Mouse (Mus musculus) MEL (cell line): ENCODE data around the gene Spef1. TPM values are rescaled to one million over a fixed set of nuclear protein-coding genes. Genes with fewer than 3 reads are reported as not detected.

Source experiments
- DNase-seq: peaks from one replicate; pipeline ENCODE4 v3.0.0; 2011; ENCODE audit warnings: low read depth, low spot score
- H3K27ac ChIP-seq: 2 replicates; pipeline ENCODE4 v1.5.1; 2012; ENCODE audit warnings: low read depth, mild to moderate bottlenecking, control low read depth, low read length, moderate library complexity; ENCODE audit not compliant: control insufficient read depth
- H3K27me3 ChIP-seq, 2 experiments: fragments of 150-350 bp in 1 of 2; sonication (generic) in 1 of 2; 2 replicates each; pipeline ENCODE4 v1.6.1; 2012; ENCODE audit warnings: low read length in 2 of 2, mild to moderate bottlenecking in 2 of 2, improper control_type of control experiment in 1 of 2, moderate library complexity in 1 of 2; ENCODE audit not compliant: insufficient read depth in 2 of 2, control insufficient read depth in 1 of 2
- H3K36me3 ChIP-seq, 2 experiments: 2 replicates each; pipeline ENCODE4 v1.6.1; 2012 to 2014; ENCODE audit warnings: low read length in 2 of 2, improper control_type of control experiment in 1 of 2, inconsistent platforms in 1 of 2, mild to moderate bottlenecking in 1 of 2; ENCODE audit not compliant: insufficient read depth in 2 of 2, control insufficient read depth in 1 of 2
- H3K4me1 ChIP-seq, 2 experiments: fragments of 150-350 bp in 1 of 2; sonication (generic) in 1 of 2; 2 replicates each; pipeline ENCODE4 v1.6.1; 2012; ENCODE audit warnings: low read length in 2 of 2, improper control_type of control experiment in 1 of 2, mild to moderate bottlenecking in 1 of 2; ENCODE audit not compliant: insufficient read depth in 2 of 2, control insufficient read depth in 1 of 2
- H3K4me3 ChIP-seq, 2 experiments: fragments of 150-350 bp in 1 of 2; sonication (generic) in 1 of 2; 2 replicates each; pipeline ENCODE4 v1.5.1; 2012; ENCODE audit warnings: low read depth in 2 of 2, low read length in 2 of 2, mild to moderate bottlenecking in 2 of 2, moderate library complexity in 2 of 2, control low read depth in 1 of 2, improper control_type of control experiment in 1 of 2; ENCODE audit not compliant: control insufficient read depth in 1 of 2, insufficient read depth in 1 of 2
- H3K79me2 ChIP-seq: 2 replicates; pipeline ENCODE4 v1.6.1; 2012; ENCODE audit warnings: mild to moderate bottlenecking, low read length, moderate library complexity; ENCODE audit not compliant: control insufficient read depth, poor library complexity, insufficient read depth
- H3K9ac ChIP-seq: 2 replicates; pipeline ENCODE4 v1.6.1; 2012; ENCODE audit warnings: low read depth, mild to moderate bottlenecking, control low read depth, low read length, moderate library complexity; ENCODE audit not compliant: control insufficient read depth, poor library complexity, severe bottlenecking
- H3K9me3 ChIP-seq: fragments of 150-350 bp; sonication (generic); replicated peaks from 2 replicates; pipeline ENCODE4 v1.6.1; 2012; ENCODE audit warnings: mild to moderate bottlenecking, low read length, improper control_type of control experiment, moderate library complexity; ENCODE audit not compliant: insufficient read depth
- CTCF ChIP-seq, 3 experiments: IDR thresholded peaks in 2 of 3; conservative IDR thresholded peaks in 1 of 3; 2 replicates each; pipeline ENCODE4 v1.5.1; 2011 to 2012; ENCODE audit warnings: low read length in 3 of 3, low read depth in 2 of 3, mild to moderate bottlenecking in 2 of 3, improper control_type of control experiment in 1 of 3, inconsistent platforms in 1 of 3, mixed read lengths in 1 of 3, moderate library complexity in 1 of 3; ENCODE audit not compliant: control insufficient read depth in 1 of 3, insufficient read depth in 1 of 3, poor library complexity in 1 of 3, severe bottlenecking in 1 of 3
- ELF1 ChIP-seq: IDR thresholded peaks from 2 replicates; pipeline ENCODE4 v1.6.1; 2014; ENCODE audit warnings: low read depth, mild to moderate bottlenecking, inconsistent platforms, low read length, improper control_type of control experiment, moderate library complexity
- ETS1 ChIP-seq: IDR thresholded peaks from 2 replicates; pipeline ENCODE4 v1.6.1; 2012; ENCODE audit warnings: low read depth, mild to moderate bottlenecking, inconsistent platforms, low read length, improper control_type of control experiment, moderate library complexity
- HCFC1 ChIP-seq: IDR thresholded peaks from 2 replicates; pipeline ENCODE4 v1.6.1; 2012; ENCODE audit warnings: low read depth, mild to moderate bottlenecking, inconsistent platforms, low read length, improper control_type of control experiment, moderate library complexity
- MEF2A ChIP-seq: IDR thresholded peaks from 2 replicates; pipeline ENCODE4 v1.6.1; 2014; ENCODE audit warnings: low read depth, mild to moderate bottlenecking, inconsistent platforms, low read length, improper control_type of control experiment; ENCODE audit not compliant: poor library complexity, insufficient replicate concordance, severe bottlenecking; ENCODE audit errors: extremely low read depth
- NELFE ChIP-seq: IDR thresholded peaks from 2 replicates; pipeline ENCODE4 v1.6.1; 2011; ENCODE audit warnings: low read depth, low read length, improper control_type of control experiment
- POLR2AphosphoS5 ChIP-seq: IDR thresholded peaks from 2 replicates; pipeline ENCODE4 v1.6.1; 2012; ENCODE audit warnings: low read depth, borderline replicate concordance, mild to moderate bottlenecking, inconsistent platforms, low read length, moderate library complexity, mixed read lengths
- RCOR1 ChIP-seq: IDR thresholded peaks from 2 replicates; pipeline ENCODE4 v1.6.1; 2012; ENCODE audit warnings: low read depth, mild to moderate bottlenecking, inconsistent platforms, low read length, improper control_type of control experiment
- SIN3A ChIP-seq: IDR thresholded peaks from 2 replicates; pipeline ENCODE4 v1.6.1; 2012; ENCODE audit warnings: low read length, improper control_type of control experiment, inconsistent platforms
- SMC3 ChIP-seq: IDR thresholded peaks from 2 replicates; pipeline ENCODE4 v1.6.1; 2011; ENCODE audit warnings: low read depth, low read length, improper control_type of control experiment
- UBTF ChIP-seq: IDR thresholded peaks from 2 replicates; pipeline ENCODE4 v1.6.1; 2012; ENCODE audit warnings: low read depth, mild to moderate bottlenecking, inconsistent platforms, low read length, improper control_type of control experiment, moderate library complexity, borderline replicate concordance; ENCODE audit not compliant: insufficient read depth
- USF1 ChIP-seq: IDR thresholded peaks from 2 replicates; pipeline ENCODE4 v1.6.1; 2014; ENCODE audit warnings: low read depth, mild to moderate bottlenecking, inconsistent platforms, low read length, improper control_type of control experiment, moderate library complexity
- ZMIZ1 ChIP-seq: IDR thresholded peaks from 2 replicates; pipeline ENCODE4 v1.6.1; 2012; ENCODE audit warnings: low read depth, mild to moderate bottlenecking, inconsistent platforms, low read length, improper control_type of control experiment, moderate library complexity
- polyA plus RNA-seq, 2 experiments: library from polyadenylated mRNA; stranded (reverse) in 1 of 2; unstranded in 1 of 2; fragments of >175 nt in 1 of 2; fragments of >200 nt in 1 of 2; gene quantifications; 2 replicates each; pipeline versions ENCODE4 v1.2.1 to v1.2.4; 2012; ENCODE audit warnings: low replicate concordance in 2 of 2, low read depth in 1 of 2; ENCODE audit not compliant: insufficient read length in 2 of 2, insufficient read depth in 1 of 2, missing spikeins in 1 of 2
- total RNA-seq: library from RNA; depleted of rRNA; stranded (reverse); fragments of 300-350 nt; gene quantifications from 2 replicates; pipeline ENCODE4 v1.2.3, GENCODE M21; 2012

Gene Spef1
- total and polyA plus RNA-seq, 3 experiments = 1.2 to 1.8 TPM; not detected in 1

- Histone ChIP-seq H3K9ac (no peak overlapping the region), H3K27ac (no peak overlapping the region), H3K36me3 (peaks cover 0 to 2% of the 10 kb centered on the region in 2 experiments; a peak in 1 of 4 replicates), H3K4me1 (peaks cover 5 to 9% of the 10 kb centered on the region in 2 experiments), H3K9me3 (no peaks in the 10 kb centered on the region)
- TF ChIP-seq ELF1 (no peak), RCOR1 (no peak), ZMIZ1 (no peak), UBTF (no peak), SIN3A (no peak), POLR2AphosphoS5 (no peak), ETS1 (no peak), MEF2A (no peak), USF1 (no peak), HCFC1 (no peak), CTCF (IDR thresholded peaks at IDR 0.05 in 2 of 3, conservative IDR thresholded peaks at IDR 0.05 in 1 of 3; ENCODE audit: control insufficient read depth in 1 of 3, insufficient read depth in 1 of 3, low read depth in 2 of 3, low read length in 3 of 3, poor library complexity in 1 of 3, severe bottlenecking in 1 of 3) (no peak), SMC3 (no peak), NELFE (no peak)
- TF ChIP-seq, all 39 proteins: peak for 0
- Histone ChIP-seq H3K4me3 (no peak overlapping the region), H3K79me2 (no peaks in the 10 kb centered on the region), H3K27me3 (peaks cover 0 to 2% of the 10 kb centered on the region in 2 experiments; a peak in 3 of 4 replicates)
- no peak for DNase-seq
Observed at GRCm38 (mm10) chr2:131125964-131126815, 60.9 kb downstream of the Spef1 start.

- no peak for TF ChIP-seq SIN3A
- TF ChIP-seq, all 39 proteins: peak for 0
- peaks cover 0 to 2% of the 10 kb centered on the region in 2 experiments; a peak in 3 of 4 replicates for H3K27me3 ChIP-seq
- H3K36me3 ChIP-seq = peaks cover 0 to 2% of the 10 kb centered on the region in 2 experiments; a peak in 1 of 4 replicates
- H3K27ac ChIP-seq = no peak overlapping the region
- H3K9me3 ChIP-seq = no peaks in the 10 kb centered on the region
- H3K4me1 ChIP-seq = peaks cover 5 to 9% of the 10 kb centered on the region in 2 experiments
- H3K79me2 ChIP-seq = no peaks in the 10 kb centered on the region
- no peak overlapping the region for H3K4me3 ChIP-seq
- DNase-seq = no peak
- no peak overlapping the region for H3K9ac ChIP-seq
Observed at GRCm38 (mm10) chr2:131125157-131125963, 61.7 kb downstream of the Spef1 start.
